Mouse (Mus musculus) thymus, adult 2 months (tissue): ENCODE results near the gene Vwf.

Experiments
- CTCF ChIP-seq: fragments of 200-500 bp; IDR thresholded peaks from 2 replicates; pipeline ENCODE4 v1.5.1; 2012; ENCODE audit warnings: mild to moderate bottlenecking, control low read depth, low read length, moderate library complexity, borderline replicate concordance; ENCODE audit not compliant: control insufficient read depth, poor library complexity, insufficient read depth; ENCODE audit errors: extremely low read depth
- POLR2A ChIP-seq: fragments of 200-500 bp; IDR thresholded peaks from 2 replicates; pipeline ENCODE4 v1.6.1; 2012; ENCODE audit warnings: mild to moderate bottlenecking, low read length, control low read depth, moderate library complexity; ENCODE audit not compliant: control insufficient read depth, poor library complexity, insufficient read depth; ENCODE audit errors: extremely low read depth

DNA sequence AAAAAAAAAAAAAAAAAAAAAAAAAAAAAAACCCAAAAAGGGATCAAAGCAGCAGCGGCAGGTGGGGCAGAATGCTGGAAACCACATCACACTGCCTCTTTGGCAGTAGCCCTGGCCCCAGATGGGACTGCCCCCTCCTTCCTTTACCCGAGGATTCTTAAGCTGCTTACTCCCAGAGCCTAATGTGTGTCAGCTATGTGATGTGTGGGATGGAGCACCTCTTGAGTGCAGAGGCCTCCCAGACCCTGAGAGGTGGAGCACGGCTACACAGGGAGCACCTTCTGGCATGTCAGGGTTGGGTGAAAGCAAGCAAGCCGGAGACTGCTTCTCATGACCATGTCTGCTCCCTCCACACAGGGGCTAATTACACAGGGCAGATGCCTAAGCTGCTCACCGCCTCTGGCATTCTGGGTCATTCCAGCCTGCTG lies 180.9 kb downstream of the Vwf start:
- TF ChIP-seq CTCF, result no peak
- TF ChIP-seq POLR2A, result no peak
